Mouse (Mus musculus) midbrain, embryonic 15.5 days (tissue): ENCODE results near the gene Fhad1. TPM values are rescaled to one million over a fixed set of nuclear protein-coding genes. Genes with fewer than 3 reads are reported as not detected.
A peak's percentile ranks its signal among the peaks of the same experiment; 100 is the strongest.

Source experiments
- ATAC-seq: fragments of 200-750 bp; cut with Nextera tagmentation; replicated peaks from 2 replicates; pipeline ENCODE4 v1.8.0; 2017; ENCODE audit warnings: moderate TSS enrichment
- H3K27ac ChIP-seq: fragments of 300-500 bp; sonication (generic); 2 replicates; pipeline ENCODE4 v1.5.1; 2015; ENCODE audit warnings: mild to moderate bottlenecking, inconsistent platforms
- H3K27me3 ChIP-seq: fragments of 300-500 bp; sonication (generic); replicated peaks from 2 replicates; pipeline ENCODE4 v1.6.1; 2015; ENCODE audit warnings: inconsistent platforms
- H3K36me3 ChIP-seq: fragments of 300-500 bp; sonication (generic); replicated peaks from 2 replicates; pipeline ENCODE4 v1.6.1; 2015; ENCODE audit warnings: inconsistent platforms
- H3K4me1 ChIP-seq: fragments of 300-500 bp; sonication (generic); 2 replicates; pipeline ENCODE4 v1.6.1; 2015; ENCODE audit warnings: inconsistent platforms
- H3K4me2 ChIP-seq: fragments of 300-500 bp; sonication (generic); 2 replicates; pipeline ENCODE4 v1.6.1; 2015; ENCODE audit warnings: inconsistent platforms, mild to moderate bottlenecking, moderate library complexity
- H3K4me3 ChIP-seq: fragments of 300-500 bp; sonication (generic); 2 replicates; pipeline ENCODE4 v1.5.1; 2015; ENCODE audit warnings: mild to moderate bottlenecking, inconsistent platforms
- H3K9ac ChIP-seq: fragments of 300-500 bp; sonication (generic); 2 replicates; pipeline ENCODE4 v1.6.1; 2015; ENCODE audit warnings: mild to moderate bottlenecking, inconsistent platforms
- H3K9me3 ChIP-seq: fragments of 300-500 bp; sonication (generic); 2 replicates; pipeline ENCODE4 v1.6.1; 2016; ENCODE audit warnings: inconsistent platforms
- WGBS: fragments of 180-500 bp; shearing (Covaris S2); methylation state at CpG from one replicate; pipeline ENCODE4 v1.1.7; 2015; ENCODE audit warnings: mixed read lengths; 5-methylcytosine and 5-hydroxymethylcytosine counted together
- polyA plus RNA-seq: library from polyadenylated mRNA; unstranded; fragments of >200 nt; fragmentation: Nextera tagmentation; extraction: Ambion mirVana; gene quantifications from 2 replicates; pipeline ENCODE4 v1.2.1, GENCODE M21; 2015

The Fhad1 gene
- polyA plus RNA-seq, 1 experiment from 2014 or later = 4.2 TPM

GRCm38 (mm10) chr4:141871333-141871725 lies 143.6 kb downstream of the Fhad1 start:
- no peaks in the 10 kb centered on the region for H3K36me3 ChIP-seq
- WGBS = 90% methylated on average over 3 of the region's 3 CpGs

GRCm38 (mm10) chr4:141870666-141871332 lies 144.1 kb downstream of the Fhad1 start:
- Histone ChIP-seq H3K36me3 (no peaks in the 10 kb centered on the region), H3K9me3 (no peaks in the 10 kb centered on the region), H3K4me1 (peaks cover 76% of the 10 kb centered on the region), H3K9ac (no peak overlapping the region), H3K4me2 (no peak overlapping the region), H3K4me3 (no peak overlapping the region), H3K27me3 (no peaks in the 10 kb centered on the region), H3K27ac (0 out of 2 replicates have a peak overlapping the region, but pooled peaks have one; percentile 13)
- 63% methylated on average over 11 of the region's 11 CpGs for WGBS
- ATAC-seq = no peak

More at GRCm38 (mm10) chr4:141871333-141871725, 143.6 kb downstream of the Fhad1 start:
- H3K27me3 ChIP-seq = no peaks in the 10 kb centered on the region
- peaks cover 75% of the 10 kb centered on the region for H3K4me1 ChIP-seq
- no peak for ATAC-seq
- no peak overlapping the region for H3K9ac ChIP-seq
- no peaks in the 10 kb centered on the region for H3K9me3 ChIP-seq
- H3K4me2 ChIP-seq = peak overlapping the region; percentile 74
- H3K27ac ChIP-seq = 0 out of 2 replicates have a peak overlapping the region, but pooled peaks have one; percentile 13
- no peak overlapping the region for H3K4me3 ChIP-seq

GRCm38 (mm10) chr4:141869436-141870215 lies 145.3 kb downstream of the Fhad1 start:
- Histone ChIP-seq H3K4me2 (no peak overlapping the region), H3K9ac (no peak overlapping the region)
- ATAC-seq = no peak

GRCm38 (mm10) chr4:141868051-141868450 lies 146.8 kb downstream of the Fhad1 start:
- Histone ChIP-seq H3K9ac (no peak overlapping the region), H3K4me2 (no peak overlapping the region), H3K27ac (peak overlapping the region; percentile 62), H3K36me3 (no peaks in the 10 kb centered on the region), H3K9me3 (no peaks in the 10 kb centered on the region), H3K4me3 (no peak overlapping the region), H3K27me3 (no peaks in the 10 kb centered on the region), H3K4me1 (peaks cover 57% of the 10 kb centered on the region)
- WGBS = 71% methylated on average over 10 of the region's 10 CpGs
- no peak for ATAC-seq

More at GRCm38 (mm10) chr4:141869436-141870215, 145.3 kb downstream of the Fhad1 start:
- Histone ChIP-seq H3K27ac (no peak overlapping the region; the same call in 1 of the 2 replicates), H3K9me3 (no peaks in the 10 kb centered on the region), H3K36me3 (no peaks in the 10 kb centered on the region), H3K4me1 (peaks cover 68% of the 10 kb centered on the region), H3K27me3 (no peaks in the 10 kb centered on the region), H3K4me3 (no peak overlapping the region)
- 78% methylated on average over 5 of the region's 5 CpGs for WGBS

GRCm38 (mm10) chr4:141867498-141867897 lies 147.4 kb downstream of the Fhad1 start:
- WGBS = 22% methylated on average over 4 of the region's 4 CpGs
- Histone ChIP-seq H3K4me3 (no peak overlapping the region), H3K4me1 (peaks cover 51% of the 10 kb centered on the region), H3K27ac (peak overlapping the region; percentile 62), H3K4me2 (no peak overlapping the region), H3K9ac (0 out of 2 replicates have a peak overlapping the region, but pooled peaks have one; percentile 5), H3K9me3 (no peaks in the 10 kb centered on the region), H3K27me3 (no peaks in the 10 kb centered on the region), H3K36me3 (no peaks in the 10 kb centered on the region)
- ATAC-seq = peak; percentile 53

- H3K36me3 ChIP-seq = no peaks in the 10 kb centered on the region
- WGBS = 18% methylated on average over 9 of the region's 10 CpGs
- H3K27ac ChIP-seq = peak overlapping the region; percentile 62
- H3K27me3 ChIP-seq = no peaks in the 10 kb centered on the region
- H3K9ac ChIP-seq = 0 out of 2 replicates have a peak overlapping the region, but pooled peaks have one; percentile 5
- no peak overlapping the region for H3K4me3 ChIP-seq
- H3K9me3 ChIP-seq = no peaks in the 10 kb centered on the region
- H3K4me2 ChIP-seq = no peak overlapping the region
- H3K4me1 ChIP-seq = peaks cover 46% of the 10 kb centered on the region
- ATAC-seq = no peak
Measured at GRCm38 (mm10) chr4:141866933-141867490, 147.9 kb downstream of the Fhad1 start.

GRCm38 (mm10) chr4:141865600-141865999 lies 149.3 kb downstream of the Fhad1 start:
- WGBS = 90% methylated on average over 5 of the region's 5 CpGs
- no peak overlapping the region for H3K27ac ChIP-seq
- no peaks in the 10 kb centered on the region for H3K9me3 ChIP-seq
- ATAC-seq = no peak
- H3K36me3 ChIP-seq = 0 out of 2 replicates have a peak, but pooled peaks cover 9% of the 10 kb centered on the region
- H3K9ac ChIP-seq = no peak overlapping the region
- H3K4me1 ChIP-seq = peaks cover 32% of the 10 kb centered on the region
- no peaks in the 10 kb centered on the region for H3K27me3 ChIP-seq
- no peak overlapping the region for H3K4me2 ChIP-seq
- H3K4me3 ChIP-seq = no peak overlapping the region

GRCm38 (mm10) chr4:141865006-141865405 lies 149.9 kb downstream of the Fhad1 start:
- Histone ChIP-seq H3K27ac (no peak overlapping the region), H3K4me2 (no peak overlapping the region), H3K4me3 (no peak overlapping the region), H3K27me3 (no peaks in the 10 kb centered on the region), H3K36me3 (0 out of 2 replicates have a peak, but pooled peaks cover 15% of the 10 kb centered on the region), H3K9ac (no peak overlapping the region), H3K9me3 (no peaks in the 10 kb centered on the region), H3K4me1 (peaks cover 26% of the 10 kb centered on the region)
- WGBS = 97% methylated on average over 5 of the region's 5 CpGs
- ATAC-seq = no peak

GRCm38 (mm10) chr4:141864506-141864905 lies 150.4 kb downstream of the Fhad1 start:
- Histone ChIP-seq H3K4me3 (no peak overlapping the region), H3K27ac (no peak overlapping the region), H3K9me3 (no peaks in the 10 kb centered on the region), H3K9ac (no peak overlapping the region), H3K36me3 (0 out of 2 replicates have a peak, but pooled peaks cover 15% of the 10 kb centered on the region), H3K4me2 (no peak overlapping the region), H3K4me1 (peaks cover 23% of the 10 kb centered on the region), H3K27me3 (no peaks in the 10 kb centered on the region)
- no peak for ATAC-seq
- WGBS = 97% methylated on average over 8 of the region's 8 CpGs

- Histone ChIP-seq H3K27me3 (no peaks in the 10 kb centered on the region), H3K9me3 (no peaks in the 10 kb centered on the region), H3K4me2 (no peak overlapping the region), H3K4me3 (no peak overlapping the region), H3K36me3 (0 out of 2 replicates have a peak, but pooled peaks cover 15% of the 10 kb centered on the region), H3K27ac (no peak overlapping the region), H3K9ac (no peak overlapping the region), H3K4me1 (peaks cover 20% of the 10 kb centered on the region)
- ATAC-seq = no peak
- 92% methylated on average over 7 of the region's 7 CpGs for WGBS
Measured at GRCm38 (mm10) chr4:141863726-141864280, 151.1 kb downstream of the Fhad1 start.

- Histone ChIP-seq H3K27ac (no peak overlapping the region), H3K9me3 (no peaks in the 10 kb centered on the region), H3K4me2 (no peak overlapping the region), H3K9ac (no peak overlapping the region), H3K27me3 (no peaks in the 10 kb centered on the region), H3K4me1 (peaks cover 16% of the 10 kb centered on the region), H3K4me3 (no peak overlapping the region), H3K36me3 (0 out of 2 replicates have a peak, but pooled peaks cover 15% of the 10 kb centered on the region)
- 80% methylated on average over 5 of the region's 5 CpGs for WGBS
- ATAC-seq = no peak
Measured at GRCm38 (mm10) chr4:141862867-141863266, 152.0 kb downstream of the Fhad1 start.
